Mouse (Mus musculus) testis, postnatal 10 days (tissue): ENCODE measurements around the gene 5730480H06Rik.

Experiments
- DNase-seq: peaks from one replicate; pipeline ENCODE4 v3.0.0; 2021; ENCODE audit warnings: low spot score

5730480H06Rik gene

GRCm38 (mm10) chr5:48421957-48422356 lies 94.2 kb downstream of the 5730480H06Rik start:
- DNase-seq: no peak

- DNase-seq: peak; percentile 46
These were observed 102.7 kb downstream of the 5730480H06Rik start for GRCm38 (mm10) chr5:48430459-48430858.

- DNase-seq: no peak
These were observed 121.1 kb downstream of the 5730480H06Rik start for GRCm38 (mm10) chr5:48448888-48449287.

GRCm38 (mm10) chr5:48460221-48460620 lies 132.5 kb downstream of the 5730480H06Rik start:
- no peak for DNase-seq
